Mouse (Mus musculus) frontal cortex, adult 2 months (tissue): ENCODE measurements at regions not wholly inside any gene's neighbourhood (a gene's known extent, or its start where the extent isn't known, plus 50 kb on each side); places are given as distances from the start of the nearest gene placed in this dataset.

Source experiments
- DNase-seq, 2 experiments: peaks; one replicate each; pipeline ENCODE4 v3.0.0; 2022; ENCODE audit warnings: low spot score in 1 of 2; ENCODE audit errors: extremely low spot score in 1 of 2

DNA sequence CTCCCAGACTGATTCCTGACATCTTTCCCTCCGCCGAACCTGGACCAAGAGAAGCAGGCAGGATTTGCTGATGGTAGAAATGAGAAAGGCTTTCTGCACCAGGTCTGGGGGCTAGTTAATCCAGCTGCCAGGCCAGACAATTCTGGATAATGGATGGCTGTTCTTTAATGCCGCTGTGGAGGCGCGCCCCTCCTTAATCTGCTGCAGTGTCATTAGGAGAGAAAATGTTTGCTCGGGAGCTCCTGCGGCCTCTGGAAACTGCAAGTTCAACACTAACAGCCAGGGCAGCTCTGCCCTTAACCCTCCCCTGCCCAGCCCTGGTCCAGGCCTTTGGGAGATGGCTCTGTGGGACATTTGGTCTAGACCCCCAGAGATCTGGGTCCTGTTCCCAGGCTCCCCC, 380.5 kb downstream of the Ptpru start:
- no peak for DNase-seq

DNA sequence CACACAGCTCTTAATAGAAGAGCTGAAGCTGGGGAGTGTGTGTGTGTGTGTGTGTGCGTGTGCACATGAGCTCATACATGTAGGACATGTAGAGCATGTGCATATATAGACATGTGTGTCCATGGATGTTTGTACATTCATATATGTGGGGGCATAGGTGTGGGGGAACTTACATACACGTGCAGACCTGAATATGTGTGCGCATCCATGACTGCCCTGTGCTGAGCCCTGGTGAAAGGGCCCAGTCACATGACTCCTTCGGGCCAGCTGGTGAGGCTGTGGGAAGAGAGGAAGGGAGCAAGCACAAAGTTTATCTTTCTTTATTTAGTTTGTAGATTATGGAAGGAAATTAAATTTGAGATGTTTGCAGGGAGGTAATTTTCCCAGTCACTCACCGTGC, 378.3 kb downstream of the Ptpru start:
- no peak for DNase-seq

DNA sequence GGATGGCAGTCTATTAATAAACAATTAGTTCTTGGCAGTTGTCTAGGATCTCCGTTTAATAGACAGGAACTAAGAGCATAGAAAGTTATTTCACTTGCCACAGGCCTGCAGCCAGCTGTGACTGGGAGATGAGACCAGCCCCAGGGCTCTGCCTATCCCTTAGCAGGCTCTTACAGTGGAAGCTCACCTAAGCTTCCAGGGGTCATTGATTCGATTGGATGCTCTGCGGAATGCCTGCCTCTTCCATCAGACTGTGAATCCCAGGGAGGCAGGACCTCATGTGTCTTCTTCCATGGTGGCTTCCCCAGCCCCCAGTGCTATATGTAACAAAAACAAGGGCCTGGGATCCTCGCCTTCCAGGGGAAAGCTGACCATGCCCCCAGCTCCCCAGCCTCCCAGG, 376.8 kb downstream of the Ptpru start:
- DNase-seq: no peak

DNA sequence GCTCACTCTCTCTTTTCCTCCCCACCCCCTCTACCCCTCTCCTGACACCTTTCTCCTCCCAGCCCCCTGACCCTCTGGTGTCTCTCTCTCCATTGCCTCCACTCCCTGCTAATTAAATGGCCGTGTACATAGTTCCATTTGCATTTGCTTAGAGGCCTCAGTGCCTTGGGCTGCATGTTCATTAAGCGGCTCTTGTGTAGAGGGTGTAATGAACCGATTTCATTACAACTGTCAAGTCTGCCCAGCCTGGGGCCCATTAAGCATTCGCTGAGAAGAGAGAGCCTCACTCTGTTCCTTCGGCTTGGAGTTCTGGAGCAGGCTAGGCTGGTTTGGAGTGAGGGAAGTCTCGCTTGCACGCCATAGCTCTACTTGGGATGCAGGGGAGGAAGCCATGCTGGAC, 376.4 kb downstream of the Ptpru start:
- no peak for DNase-seq

DNA sequence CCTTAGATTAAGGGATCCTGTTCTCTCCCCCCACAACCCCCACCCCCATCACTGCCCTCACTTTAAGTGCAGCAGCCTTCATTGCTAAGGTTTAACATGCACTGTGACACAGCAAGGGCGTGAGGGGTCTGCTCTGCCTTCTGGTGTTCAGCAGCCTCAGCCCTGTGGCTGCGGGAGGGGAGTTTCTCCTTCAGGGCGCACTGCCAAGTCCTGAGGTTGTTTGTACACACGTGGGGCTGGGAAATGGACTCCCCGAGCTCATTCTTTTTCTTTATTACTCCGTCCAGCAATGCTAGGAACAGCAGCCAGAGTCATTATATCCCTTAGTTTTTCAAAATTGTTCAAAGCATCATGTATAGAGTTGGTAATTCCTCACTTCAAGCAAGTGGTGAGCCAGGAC, 363.1 kb downstream of the Ptpru start:
- DNase-seq: no peak

DNA sequence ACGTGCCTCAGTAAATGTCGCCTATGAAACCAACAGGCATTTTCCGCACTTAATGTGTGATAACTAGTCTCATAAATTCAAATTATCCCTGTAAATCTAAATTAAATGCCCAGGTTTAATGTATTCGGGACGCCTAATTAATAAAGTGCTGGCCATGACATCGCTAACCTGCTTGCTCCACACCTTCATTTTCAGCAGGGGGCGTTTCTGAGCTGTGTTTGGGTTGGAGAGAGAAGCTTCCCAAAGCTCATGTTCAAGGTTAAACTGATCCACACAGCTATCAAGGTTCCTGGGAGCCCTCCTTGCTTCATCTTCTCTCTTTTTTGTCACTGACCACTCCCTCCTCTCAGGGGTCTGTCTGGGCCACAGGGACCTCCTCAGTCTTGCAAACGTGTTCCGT, 359.2 kb downstream of the Ptpru start:
- DNase-seq: no peak

DNA sequence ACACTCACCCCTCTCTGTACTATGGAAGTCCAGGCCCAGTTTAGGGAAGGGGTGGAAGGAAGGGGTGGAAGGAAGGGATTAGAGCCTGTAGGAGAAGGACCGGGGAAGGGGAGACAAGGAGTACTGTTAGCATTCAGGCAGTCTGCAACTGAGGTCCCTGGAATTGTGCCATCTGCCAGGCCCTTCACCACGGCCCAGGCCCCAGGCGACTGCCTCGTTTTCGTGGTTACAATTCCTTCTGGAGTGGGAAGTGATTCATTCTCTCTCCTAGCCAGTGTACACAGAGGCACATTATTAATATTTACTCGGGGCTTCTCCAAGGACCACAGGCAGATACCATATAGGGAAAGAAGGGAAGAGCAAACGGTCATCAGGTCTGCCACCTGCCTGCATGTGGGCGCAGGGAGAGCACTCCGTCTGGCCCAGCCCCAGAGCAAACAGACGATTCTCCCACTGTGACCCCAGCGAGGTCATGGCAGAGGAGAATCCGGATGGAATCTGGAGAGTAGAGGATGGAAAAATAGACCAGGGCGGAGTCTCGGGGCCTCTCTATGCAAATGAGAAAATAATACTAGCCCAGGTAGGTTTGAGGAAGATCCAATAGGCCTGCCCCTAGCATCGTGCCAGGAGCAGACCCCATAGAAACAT, 354.0 kb downstream of the Ptpru start:
- DNase-seq: no peak

DNA sequence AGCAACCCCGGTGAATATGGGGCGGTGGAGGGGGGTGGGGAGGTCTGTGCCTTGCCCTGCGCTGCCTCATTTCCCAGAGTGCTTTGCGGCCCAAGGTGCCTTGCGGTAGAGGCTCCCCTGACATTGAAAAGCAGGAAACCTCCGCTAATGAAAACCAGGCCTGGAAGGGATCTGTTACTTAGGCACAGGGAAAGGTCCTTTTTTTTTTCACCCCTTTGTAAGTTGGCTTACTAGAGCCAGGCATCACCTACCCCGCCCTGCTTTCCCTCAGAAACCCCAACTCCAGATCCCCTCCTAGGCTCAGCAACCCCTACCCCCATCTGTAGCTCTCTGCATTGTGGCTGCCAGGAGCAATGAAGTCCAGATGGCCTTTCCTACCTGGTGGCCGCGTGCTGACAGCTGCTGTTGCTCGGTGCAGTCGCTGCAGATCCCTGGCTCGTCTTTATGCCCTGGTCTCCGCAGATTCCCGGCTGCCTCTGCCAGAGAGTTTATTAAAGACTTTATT, 353.4 kb downstream of the Ptpru start:
- DNase-seq: no peak

DNA sequence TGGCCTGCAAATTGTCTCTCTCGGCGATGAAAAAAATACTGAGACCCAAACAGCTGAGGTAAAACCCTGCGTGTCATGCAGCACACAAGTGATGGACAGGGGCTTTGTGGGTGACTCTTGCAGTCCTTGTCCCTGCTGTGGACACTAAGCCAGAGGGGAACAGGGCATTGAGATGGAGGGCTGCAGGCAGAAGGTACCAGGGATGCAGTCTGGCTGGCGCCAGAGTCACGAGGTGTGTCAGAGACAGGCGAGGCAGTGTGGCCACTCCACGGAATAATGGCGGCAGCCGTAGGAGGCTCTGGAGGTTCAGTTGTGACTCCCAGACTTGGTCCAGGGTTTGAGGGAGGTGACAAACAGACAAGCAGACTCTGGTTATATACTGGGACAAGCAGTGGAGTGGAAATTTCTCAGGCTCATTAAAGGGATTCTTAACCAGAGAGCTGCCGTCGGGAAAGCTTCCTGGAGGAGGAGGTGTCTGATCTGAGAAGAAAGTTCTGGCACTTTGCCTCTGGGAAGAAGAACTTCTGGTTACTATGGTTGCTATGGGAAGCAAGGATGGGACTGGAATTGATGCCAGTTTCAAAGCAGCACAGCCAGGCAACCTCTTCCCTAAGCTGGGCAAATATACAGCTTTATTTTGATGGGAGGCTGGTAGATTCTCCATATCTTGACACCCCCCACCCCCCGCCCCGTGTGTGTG, 352.8 kb downstream of the Ptpru start:
- DNase-seq: peak in 1 of 2 experiments; percentile 68

DNA sequence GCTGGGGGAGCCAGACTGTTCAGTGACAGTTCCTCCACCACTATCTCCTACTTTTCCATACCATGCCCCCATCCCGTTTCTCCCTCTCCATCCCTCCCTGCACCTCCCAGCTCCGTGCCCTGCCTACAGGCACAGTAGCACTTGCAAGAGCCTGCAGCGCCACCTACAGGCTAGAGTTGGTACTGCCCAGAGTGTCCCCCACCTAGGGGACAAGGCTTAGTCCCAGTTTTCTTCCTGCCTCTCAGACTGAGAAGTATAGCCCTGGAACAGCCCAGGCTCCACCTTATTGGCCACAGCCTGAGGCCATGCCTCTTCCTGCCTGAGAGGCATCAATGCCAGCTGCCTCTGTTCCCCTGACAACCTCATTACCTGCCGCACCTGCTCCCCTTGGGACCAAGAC, 351.3 kb downstream of the Ptpru start:
- peak; percentile 62 to 96 for DNase-seq

DNA sequence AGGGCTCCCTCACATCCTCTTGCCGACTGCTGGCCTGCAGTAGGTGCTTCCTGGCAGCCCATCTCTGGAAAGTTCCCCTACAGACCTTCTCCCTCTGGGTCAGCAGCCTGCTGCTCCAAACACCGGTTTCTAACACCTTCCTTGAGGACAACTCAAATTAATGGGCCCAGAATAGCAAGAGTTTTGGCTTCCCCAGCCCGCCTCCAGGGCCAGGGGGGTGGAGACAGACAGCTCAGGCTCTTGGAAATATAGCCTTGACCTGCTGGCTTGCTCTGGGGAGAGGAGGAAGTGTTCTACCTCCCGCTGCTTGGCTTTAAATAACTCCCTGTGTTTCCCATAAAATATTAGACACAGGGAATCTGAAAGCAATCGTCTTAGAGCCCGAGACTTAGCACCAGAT, 349.8 kb downstream of the Ptpru start:
- no peak for DNase-seq

DNA sequence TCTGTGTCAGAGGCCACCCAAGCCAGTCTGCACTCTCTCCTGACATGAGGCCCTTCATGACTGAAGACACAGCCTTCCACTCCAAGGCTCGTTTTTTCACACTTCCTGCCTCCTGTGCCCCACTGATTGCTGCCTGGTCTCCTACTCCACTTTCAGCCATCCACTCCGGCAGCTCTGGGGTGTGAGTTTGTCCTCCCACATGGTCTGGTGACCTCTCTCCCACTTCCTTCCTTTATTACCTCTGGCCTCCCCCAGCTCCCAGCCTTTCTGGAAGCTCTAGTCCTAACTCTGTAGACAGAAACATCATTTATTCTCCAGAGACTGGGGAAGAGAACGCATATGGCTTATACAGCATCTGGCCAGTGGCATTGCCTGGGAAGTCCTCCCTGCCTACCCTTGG, 349.0 kb downstream of the Ptpru start:
- no peak for DNase-seq

DNA sequence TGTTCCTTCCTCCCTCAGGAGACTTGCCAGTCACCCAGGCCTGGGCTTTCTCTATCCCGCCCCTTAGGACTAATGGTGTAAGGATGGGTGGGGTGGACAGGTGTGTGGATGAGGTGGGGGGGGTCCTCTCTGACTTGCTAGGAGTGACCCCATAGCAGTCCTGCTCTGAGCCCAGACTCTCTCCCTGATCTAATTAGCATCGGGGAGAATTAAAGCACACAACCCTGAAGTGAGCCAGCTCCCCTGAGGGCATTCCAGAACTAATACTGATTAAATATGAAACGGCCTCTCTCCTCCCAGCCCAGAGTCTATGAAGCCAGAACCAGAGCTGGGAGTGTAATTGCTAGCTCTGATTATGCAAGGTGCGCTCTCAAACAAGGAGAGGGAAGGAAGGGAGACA, 346.1 kb downstream of the Ptpru start:
- DNase-seq: no peak

DNA sequence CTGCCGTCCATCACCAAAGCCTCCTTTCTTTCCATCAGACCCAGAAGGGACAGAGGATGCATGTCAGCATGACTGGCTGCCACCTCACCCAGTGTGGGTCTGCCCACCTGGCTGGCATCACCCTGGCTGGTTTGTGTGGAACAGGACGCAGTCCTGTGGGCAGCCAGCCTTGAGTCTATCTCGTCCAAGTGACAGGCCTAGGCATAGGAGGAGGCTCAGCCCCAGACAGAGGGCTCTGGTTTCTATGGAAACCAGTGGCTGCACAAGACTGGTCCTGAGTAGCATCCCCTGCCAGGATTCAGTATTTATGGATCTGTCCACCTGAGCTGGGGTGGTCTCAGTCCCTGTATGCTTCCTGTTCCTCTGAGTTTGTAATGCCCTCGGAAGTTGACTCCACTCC, 344.4 kb downstream of the Ptpru start:
- no peak for DNase-seq

DNA sequence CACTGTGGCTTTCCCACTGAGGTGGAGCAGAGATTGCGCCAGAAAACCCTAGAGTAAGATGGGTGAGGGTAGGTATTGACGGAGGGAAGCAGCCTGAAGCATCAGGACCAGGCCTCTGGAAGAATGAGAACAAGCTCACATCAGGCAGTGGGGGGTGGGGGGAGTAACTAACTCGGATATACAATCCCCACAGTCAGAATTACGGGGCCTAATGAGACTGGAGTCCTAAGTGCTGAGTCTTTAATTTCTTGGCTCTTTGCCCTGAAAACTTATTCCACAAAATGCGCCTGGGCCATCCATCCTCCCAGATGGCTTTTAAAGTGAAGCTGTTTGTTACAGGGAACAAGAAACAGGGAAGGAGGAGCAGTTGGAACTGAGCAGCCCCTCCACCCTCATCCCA, 341.2 kb downstream of the Ptpru start:
- DNase-seq: no peak

DNA sequence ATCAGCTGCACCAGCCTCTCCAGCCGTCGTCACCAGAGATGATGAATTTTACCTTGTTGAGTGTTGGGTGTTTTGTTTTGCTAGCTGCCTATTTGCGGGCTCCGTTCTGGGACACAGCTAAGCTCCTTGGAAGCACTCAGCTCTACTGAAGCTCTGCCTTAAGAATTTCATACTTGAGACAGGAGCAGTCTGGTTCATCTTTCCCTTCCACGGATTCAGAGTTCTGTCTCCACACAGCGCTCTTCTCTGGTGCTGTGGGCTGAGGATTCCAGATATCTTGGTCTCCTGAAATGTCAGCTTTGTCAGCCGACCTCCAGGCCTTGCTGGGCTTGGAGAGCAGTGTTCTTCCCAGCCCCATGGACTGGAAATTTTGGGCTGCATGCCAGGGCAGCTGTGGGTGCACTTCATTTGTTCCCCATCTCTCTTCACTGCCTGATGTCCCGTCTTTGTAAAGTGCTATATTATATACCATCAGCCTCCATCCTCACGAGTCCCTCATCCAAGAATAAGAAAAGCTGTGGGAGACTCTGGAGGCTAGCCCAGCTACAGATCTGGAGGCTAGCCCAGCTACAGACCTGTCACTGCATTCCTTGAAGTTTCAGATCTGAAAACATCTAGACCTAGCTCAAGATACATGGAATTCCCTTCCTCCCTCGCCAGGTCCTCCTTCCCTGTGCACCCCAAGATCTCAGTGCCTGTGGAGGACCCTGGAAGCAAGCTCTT, 337.0 kb downstream of the Ptpru start:
- DNase-seq: peak in 1 of 2 experiments; percentile 70

DNA sequence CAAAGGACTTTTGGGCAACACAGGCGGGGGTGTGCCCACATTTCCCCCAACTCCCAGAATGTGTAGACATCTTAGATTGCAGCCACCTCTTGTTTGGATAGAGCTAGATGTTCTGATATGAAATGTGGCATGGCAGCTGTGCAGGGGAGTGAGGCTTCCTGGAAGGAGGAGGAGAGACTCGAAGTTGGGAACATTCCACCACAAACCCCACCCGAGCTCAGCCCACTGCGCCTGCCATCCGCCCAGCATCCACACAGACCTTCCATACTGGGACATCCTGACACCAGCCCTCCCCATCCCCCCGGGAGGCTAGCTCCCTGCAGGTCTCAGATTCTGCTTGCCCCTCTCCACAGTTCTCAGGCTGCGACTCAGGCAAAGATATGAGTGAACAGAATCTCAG, 329.9 kb downstream of the Ptpru start:
- DNase-seq: no peak

DNA sequence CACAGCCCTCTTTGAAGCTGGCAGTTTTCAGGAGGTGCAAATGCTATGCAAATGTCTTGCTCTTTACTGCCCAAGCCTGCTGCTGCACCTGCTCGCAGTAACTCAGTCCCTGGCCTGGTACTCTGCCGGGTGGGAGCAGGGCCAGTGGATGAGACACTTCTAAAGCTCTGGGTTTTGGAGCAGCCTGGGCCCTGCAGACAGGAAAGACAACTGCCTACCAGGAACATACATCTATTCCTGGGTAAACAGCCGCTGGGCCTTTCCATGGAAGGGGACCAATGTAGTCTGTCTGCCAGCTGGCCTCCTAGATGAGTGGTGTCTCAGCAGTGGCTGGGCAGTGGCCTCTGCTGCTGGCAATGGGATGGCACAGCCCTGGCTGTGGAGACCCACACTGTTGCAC, 326.5 kb downstream of the Ptpru start:
- DNase-seq: no peak

DNA sequence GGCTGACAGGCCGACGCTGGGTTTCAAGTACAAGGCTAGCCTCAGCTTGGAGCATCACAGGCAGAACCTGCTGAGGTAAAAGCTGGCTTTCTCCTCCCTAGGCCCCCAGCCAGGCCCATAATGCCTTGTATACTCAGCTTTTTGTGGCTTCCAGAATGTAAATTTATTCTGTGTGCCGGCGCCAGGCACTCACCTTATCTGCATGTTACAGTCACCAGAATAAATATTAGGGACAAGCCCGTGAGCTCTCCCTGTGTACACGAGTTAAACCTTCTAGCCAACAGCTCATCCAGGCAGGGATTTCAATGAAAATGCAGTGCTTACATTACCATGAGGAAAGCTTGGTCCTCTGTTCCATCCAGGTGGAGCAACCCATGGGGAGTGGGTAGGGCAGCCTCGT, 325.3 kb downstream of the Ptpru start:
- no peak for DNase-seq

DNA sequence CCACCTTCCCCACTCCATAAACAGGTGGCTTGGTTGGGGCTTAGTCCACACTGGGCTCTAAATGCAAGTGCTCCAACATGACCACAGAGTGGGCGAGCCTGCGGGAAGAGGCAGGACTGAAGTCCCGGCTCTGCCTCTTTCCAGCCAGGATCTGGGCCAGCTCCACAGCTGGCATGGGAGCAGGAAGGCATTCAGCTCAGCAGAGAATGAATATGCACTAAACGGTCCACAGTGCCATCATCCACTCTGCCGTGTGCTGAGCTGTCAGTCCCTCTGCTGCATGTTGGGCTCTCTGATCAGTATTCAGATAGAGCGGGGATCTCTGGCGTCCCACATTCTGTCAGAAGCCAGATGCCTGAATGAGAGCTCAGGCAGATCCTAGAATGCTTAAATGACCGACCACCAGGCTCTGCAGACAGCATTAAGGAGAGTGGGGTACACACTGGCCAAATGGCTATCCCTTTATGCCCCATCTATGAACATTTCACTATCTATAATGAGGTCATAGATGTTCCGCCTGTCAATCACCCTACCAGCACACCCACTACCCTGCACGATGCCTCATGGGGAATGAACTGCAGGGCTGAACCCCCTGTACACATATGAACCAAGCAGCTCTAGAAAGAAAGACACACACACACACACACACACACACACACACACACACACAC, 317.3 kb downstream of the Ptpru start:
- DNase-seq: no peak

DNA sequence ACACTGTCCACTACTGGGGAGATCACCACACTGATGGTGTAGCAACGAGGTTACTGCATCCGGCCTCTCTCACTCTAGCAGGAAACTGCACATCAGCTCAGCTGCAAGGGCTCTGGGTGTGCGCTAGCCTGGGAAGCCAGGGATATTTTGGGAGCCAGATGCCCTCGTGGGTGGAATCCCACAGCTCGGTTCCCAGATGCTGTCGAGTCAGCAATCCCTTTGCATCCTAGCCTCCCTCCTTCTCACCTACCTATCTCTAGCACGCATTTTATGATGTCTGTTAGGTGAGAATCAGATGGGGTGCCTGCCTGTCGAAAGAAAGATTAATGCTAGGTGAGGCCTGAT, 316.8 kb downstream of the Ptpru start:
- DNase-seq: peak; percentile 34 to 59
